Mouse (Mus musculus) ES-E14 (cell line): ENCODE results near the gene Tradd. TPM values are rescaled to one million over a fixed set of nuclear protein-coding genes. Genes with fewer than 3 reads are reported as not detected.
"Not testable (repeated sequence)": the region's sequence is repeated elsewhere in the genome, so short reads cannot be mapped to it uniquely, and the experiment has no call there.

Experiments
- DNase-seq: peaks from one replicate; pipeline ENCODE4 v3.0.0-alpha.2; 2013; ENCODE audit warnings: low read depth, low spot score
- H3K27ac ChIP-seq: 2 replicates; pipeline ENCODE4 v1.5.1; 2012; ENCODE audit warnings: low read depth, mild to moderate bottlenecking, low read length, moderate library complexity, mixed read lengths; ENCODE audit not compliant: poor library complexity, insufficient read depth, severe bottlenecking
- H3K36me3 ChIP-seq: 2 replicates; pipeline ENCODE4 v1.6.1; 2012; ENCODE audit warnings: mild to moderate bottlenecking, low read length, moderate library complexity, mixed read lengths; ENCODE audit not compliant: control insufficient read depth, poor library complexity, insufficient read depth, severe bottlenecking
- H3K4me1 ChIP-seq, 2 experiments: fragments of 150-350 bp in 1 of 2; sonication (generic) in 1 of 2; 2 replicates each; pipeline ENCODE4 v1.6.1; 2012; ENCODE audit warnings: low read length in 2 of 2, mild to moderate bottlenecking in 1 of 2, mixed read lengths in 1 of 2; ENCODE audit not compliant: control insufficient read depth in 2 of 2, insufficient read depth in 2 of 2, poor library complexity in 1 of 2
- H3K4me3 ChIP-seq, 2 experiments: fragments of 150-350 bp in 1 of 2; sonication (generic) in 1 of 2; 2 replicates each; pipeline ENCODE4 v1.5.1; 2012; ENCODE audit warnings: low read length in 2 of 2, low read depth in 1 of 2, mild to moderate bottlenecking in 1 of 2, mixed read lengths in 1 of 2; ENCODE audit not compliant: insufficient read depth in 1 of 2, poor library complexity in 1 of 2, severe bottlenecking in 1 of 2
- H3K9ac ChIP-seq: 2 replicates; pipeline ENCODE4 v1.6.1; 2012; ENCODE audit warnings: low read depth, mild to moderate bottlenecking, low read length, mixed read lengths; ENCODE audit not compliant: poor library complexity, insufficient read depth, severe bottlenecking
- H3K9me3 ChIP-seq: fragments of 150-350 bp; sonication (generic); 2 replicates; pipeline ENCODE4 v1.6.1; 2012; ENCODE audit warnings: low read depth, mild to moderate bottlenecking, low read length; ENCODE audit not compliant: control insufficient read depth, insufficient read depth
- CHD2 ChIP-seq: IDR thresholded peaks from 2 replicates; pipeline ENCODE4 v1.6.1; 2014; ENCODE audit warnings: mild to moderate bottlenecking, low read depth, low read length, inconsistent platforms
- HCFC1 ChIP-seq: IDR thresholded peaks from 2 replicates; pipeline ENCODE4 v1.6.1; 2012; ENCODE audit warnings: low read length, inconsistent platforms, borderline replicate concordance; ENCODE audit not compliant: insufficient read depth
- MAFK ChIP-seq: IDR thresholded peaks from 2 replicates; pipeline ENCODE4 v1.6.1; 2014; ENCODE audit warnings: mild to moderate bottlenecking, low read depth, low read length, inconsistent platforms; ENCODE audit not compliant: insufficient read depth
- ZC3H11A ChIP-seq: IDR thresholded peaks from 2 replicates; pipeline ENCODE4 v1.6.1; 2012; ENCODE audit warnings: low read depth, mild to moderate bottlenecking, inconsistent platforms, low read length, borderline replicate concordance
- ZNF384 ChIP-seq: IDR thresholded peaks from 2 replicates; pipeline ENCODE4 v1.6.1; 2012; ENCODE audit warnings: low read depth, low read length, inconsistent platforms
- in situ Hi-C, 2 experiments: fragments of 600-800 bp; cut with MboI; formaldehyde crosslinking; loops; one replicate each; pipeline ENCODE4 v1.15.1; 2025; ENCODE audit warnings: low sequenced_read_pairs in 2 of 2, inconsistent platforms in 1 of 2; ENCODE audit not compliant: unreplicated experiment in 2 of 2
- total RNA-seq: library from RNA; depleted of rRNA; stranded (reverse); fragments of 300-350 nt; gene quantifications from 2 replicates; pipeline ENCODE4 v1.2.3, GENCODE M21; 2012

Tradd gene
- total RNA-seq, 1 experiment, result 7.6 TPM

- Histone ChIP-seq H3K9ac (peak within 1 kb of the TSS; percentile 18; the same call in 1 of the 2 replicates), H3K27ac (peak within 1 kb of the TSS; percentile 50; the same call in 1 of the 2 replicates), H3K36me3 (peaks cover 16% of the 10 kb centered on the region), H3K9me3 (no peaks in the 10 kb centered on the region), H3K4me3 (peak within 1 kb of the TSS; percentile 57 to 93), H3K4me1 (peaks cover 2 to 28% of the 10 kb centered on the region in 2 experiments; a peak in 3 of 4 replicates)
- in situ Hi-C loops, result no loop called here
- TF ChIP-seq MAFK (no peak), CHD2 (no peak), ZC3H11A (no peak), ZNF384 (no peak)
- DNase-seq, result no peak
These were observed 31.6 kb upstream of the Tradd start, which contains the start of gene Exoc3l for GRCm38 (mm10) chr8:105295895-105296573. TSS of gene Exoc3l (minus strand) at chr8:105296101.

- no peak for DNase-seq
- H3K9ac ChIP-seq, result peak overlapping the region; percentile 18; the same call in 1 of the 2 replicates
These were observed 30.8 kb upstream of the Tradd start for GRCm38 (mm10) chr8:105295256-105295655.

GRCm38 (mm10) chr8:105294776-105295175 is 30.4 kb upstream of the Tradd start:
- H3K9ac ChIP-seq, result no peak overlapping the region
- DNase-seq, result no peak
- H3K27ac ChIP-seq, result no peak overlapping the region
- no peaks in the 10 kb centered on the region for H3K9me3 ChIP-seq
- peaks cover 5% of the 10 kb centered on the region for H3K36me3 ChIP-seq
- TF ChIP-seq ZNF384, result no peak
- TF ChIP-seq MAFK, result no peak
- no peak for TF ChIP-seq HCFC1
- no peak for TF ChIP-seq CHD2
- no peak for TF ChIP-seq ZC3H11A
- H3K4me3 ChIP-seq, result peak overlapping the region in 1 of 2 experiments; percentile 57; a peak in 1 of 4 replicates
- in situ Hi-C loops, result no loop called here
- H3K4me1 ChIP-seq, result peaks cover 2 to 34% of the 10 kb centered on the region in 2 experiments; a peak in 3 of 4 replicates

More at GRCm38 (mm10) chr8:105295256-105295655, 30.8 kb upstream of the Tradd start:
- TF ChIP-seq ZNF384 (no peak), ZC3H11A (no peak), HCFC1 (no peak), CHD2 (no peak), MAFK (no peak)
- Histone ChIP-seq H3K27ac (no peak overlapping the region), H3K4me3 (peak overlapping the region; percentile 36 to 57; a peak in 3 of 4 replicates), H3K9me3 (no peaks in the 10 kb centered on the region), H3K36me3 (peaks cover 10% of the 10 kb centered on the region), H3K4me1 (peaks cover 2 to 32% of the 10 kb centered on the region in 2 experiments; a peak in 3 of 4 replicates)
- in situ Hi-C loops, result no loop called here

- Histone ChIP-seq H3K36me3 (no peaks in the 10 kb centered on the region; the same call in 1 of the 2 replicates), H3K9ac (peak overlapping the region; percentile 21), H3K9me3 (no peaks in the 10 kb centered on the region), H3K4me3 (peak overlapping the region; percentile 52 to 53; a peak in 3 of 4 replicates), H3K4me1 (peaks cover 2 to 37% of the 10 kb centered on the region in 2 experiments; a peak in 3 of 4 replicates), H3K27ac (no peak overlapping the region)
- TF ChIP-seq CHD2 (no peak), ZC3H11A (no peak)
- DNase-seq, result no peak
- in situ Hi-C loops, result no loop called here
These were observed 29.0 kb upstream of the Tradd start for GRCm38 (mm10) chr8:105293405-105293804.

GRCm38 (mm10) chr8:105292471-105292870 is 28.1 kb upstream of the Tradd start:
- no peaks in the 10 kb centered on the region; the same call in 1 of the 2 replicates for H3K36me3 ChIP-seq
- no peak for TF ChIP-seq ZNF384
- TF ChIP-seq ZC3H11A, result no peak
- TF ChIP-seq MAFK, result no peak
- TF ChIP-seq CHD2, result no peak
- no peak for TF ChIP-seq HCFC1
- peak overlapping the region in 1 of 2 experiments; percentile 52; a peak in 1 of 4 replicates for H3K4me3 ChIP-seq
- peaks cover 2 to 36% of the 10 kb centered on the region in 2 experiments; a peak in 3 of 4 replicates for H3K4me1 ChIP-seq
- no peak for DNase-seq
- H3K9ac ChIP-seq, result no peak overlapping the region
- H3K9me3 ChIP-seq, result no peaks in the 10 kb centered on the region
- in situ Hi-C loops, result no loop called here
- H3K27ac ChIP-seq, result no peak overlapping the region

- DNase-seq, in situ Hi-C loops: not testable (repeated sequence)
These were observed 27.4 kb upstream of the Tradd start for GRCm38 (mm10) chr8:105291802-105292201.

GRCm38 (mm10) chr8:105291364-105291763 is 27.0 kb upstream of the Tradd start:
- in situ Hi-C loops, H3K27ac ChIP-seq, DNase-seq, H3K9me3 ChIP-seq, H3K4me3 ChIP-seq, H3K9ac ChIP-seq, H3K36me3 ChIP-seq: not testable (repeated sequence)
- peaks cover 2 to 38% of the 10 kb centered on the region in 2 experiments; a peak in 3 of 4 replicates for H3K4me1 ChIP-seq

More at GRCm38 (mm10) chr8:105291802-105292201, 27.4 kb upstream of the Tradd start:
- not testable (repeated sequence) for H3K9me3 ChIP-seq, H3K27ac ChIP-seq, H3K4me3 ChIP-seq, H3K9ac ChIP-seq, H3K36me3 ChIP-seq
- H3K4me1 ChIP-seq, result peaks cover 2 to 36% of the 10 kb centered on the region in 2 experiments; a peak in 3 of 4 replicates
